Mouse (Mus musculus) kidney, postnatal 4 days (tissue): ENCODE results near the gene Klhdc8b.

Experiments used
- DNase-seq, 2 experiments: peaks; one replicate each; pipeline ENCODE4 v3.0.0; 2021; ENCODE audit warnings: mixed read lengths in 2 of 2

Gene Klhdc8b

DNA sequence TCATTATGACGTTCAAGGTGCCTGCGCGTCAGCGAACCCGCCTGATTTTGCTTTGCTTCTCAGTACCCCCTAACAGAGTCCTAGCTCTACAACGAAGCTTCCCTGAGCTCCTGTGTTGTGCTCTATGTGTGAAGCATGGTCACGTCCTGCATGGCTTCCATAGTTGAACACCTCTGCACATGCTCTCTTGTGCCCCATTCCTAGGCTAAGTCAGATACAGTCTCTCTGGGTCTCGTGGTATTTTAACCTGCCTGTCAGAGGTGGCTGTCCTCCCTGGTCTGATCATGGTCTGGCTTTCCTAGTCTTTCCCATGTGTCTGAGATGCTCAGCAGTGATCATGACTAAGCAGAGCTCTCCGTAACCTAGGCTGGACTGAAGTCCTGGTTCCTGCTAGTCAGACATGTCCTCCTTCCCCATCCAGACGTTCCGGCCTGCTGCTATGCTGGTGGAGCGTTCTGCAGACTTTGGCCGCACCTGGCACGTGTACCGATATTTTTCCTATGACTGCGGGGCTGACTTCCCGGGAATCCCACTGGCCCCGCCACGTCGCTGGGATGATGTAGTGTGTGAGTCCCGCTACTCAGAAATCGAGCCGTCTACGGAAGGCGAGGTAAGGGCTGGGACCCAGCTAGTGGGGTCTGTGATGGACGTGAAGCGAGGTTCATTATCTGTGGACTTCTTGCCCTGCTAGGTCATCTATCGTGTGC is 19.6 kb upstream of the Klhdc8b start:
- no peak for DNase-seq

DNA sequence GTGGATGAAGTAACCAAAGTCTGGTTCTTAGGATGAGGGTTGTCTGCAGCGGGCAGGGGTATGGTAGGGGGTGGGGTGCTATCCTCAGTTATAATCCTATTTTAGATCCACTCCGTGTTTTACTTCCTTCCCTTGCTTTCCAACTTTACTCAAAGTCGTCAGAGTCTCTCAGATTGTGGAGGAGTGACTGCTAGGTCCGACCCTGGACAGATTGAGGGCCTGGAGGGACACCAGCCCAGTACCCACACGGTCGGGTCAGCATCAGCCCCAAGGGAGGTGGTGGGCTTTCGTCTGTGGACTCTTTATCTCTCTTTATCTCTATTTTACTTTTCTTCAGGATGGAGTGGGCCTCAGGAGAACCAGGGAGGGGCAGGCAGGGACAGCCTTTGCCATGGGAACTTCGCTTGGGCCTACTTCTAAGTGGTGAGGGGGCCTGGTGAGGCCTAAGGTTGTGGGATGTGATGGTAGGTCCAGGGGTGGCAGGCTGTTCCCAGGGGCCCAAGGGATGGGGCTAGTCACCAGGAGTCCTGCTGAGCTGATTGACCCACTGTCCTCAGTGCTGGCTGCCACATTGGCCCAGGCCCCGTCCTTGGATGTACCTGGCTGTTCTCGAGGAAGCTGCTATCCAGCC is 18.5 kb upstream of the Klhdc8b start, which contains the start of gene Lamb2:
Gene Lamb2, plus strand, starts transcription at position 16 of the 631 bp plus-strand sequence.
- DNase-seq, result peak; percentile 59 to 71

DNA sequence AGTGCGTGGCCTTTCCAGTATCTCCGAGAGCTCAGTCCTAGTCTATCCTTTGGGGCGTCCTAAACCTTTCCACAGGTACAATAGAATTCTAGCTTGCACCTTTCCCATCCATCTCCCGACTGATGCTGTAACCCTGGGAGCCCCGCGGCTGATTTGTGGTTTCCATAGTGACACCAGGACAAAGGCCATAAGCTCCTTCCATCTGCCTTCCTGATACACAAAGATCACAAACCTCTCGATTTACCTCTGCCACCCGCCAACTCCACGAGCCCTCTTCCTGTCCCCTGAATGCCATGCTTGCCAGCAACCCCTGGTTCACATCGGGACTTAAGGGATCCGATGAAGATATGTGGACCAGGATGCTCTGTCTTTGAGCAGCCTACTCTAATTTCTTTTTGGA is 17.9 kb upstream of the Klhdc8b start:
- DNase-seq, result peak in 1 of 2 experiments; percentile 39

DNA sequence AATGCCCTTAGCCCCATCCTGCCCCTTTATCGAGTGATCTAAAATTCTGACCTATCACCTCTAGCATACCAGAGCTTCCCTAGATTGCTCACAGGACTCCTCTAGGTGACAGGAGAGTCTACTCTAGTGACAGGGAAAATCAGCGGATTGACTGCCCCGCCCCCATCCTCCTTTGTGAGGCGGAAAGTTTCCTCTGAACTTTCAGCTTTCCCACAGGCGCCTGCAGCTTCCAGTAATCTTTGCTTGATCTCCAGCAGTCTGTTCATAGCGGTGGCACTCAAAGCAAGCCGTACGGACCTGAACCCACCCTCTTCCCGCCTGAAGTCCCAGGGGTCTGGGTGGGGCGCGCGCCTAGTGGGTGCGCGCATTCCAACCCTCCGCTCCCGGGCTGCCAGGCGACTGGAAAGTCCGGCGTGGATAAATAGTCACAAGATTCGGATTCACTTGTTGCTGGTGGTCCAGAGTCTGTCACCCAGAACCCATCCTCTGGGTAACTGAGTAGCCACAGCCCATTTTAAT is 17.3 kb upstream of the Klhdc8b start:
- DNase-seq, result peak; percentile 90 to 94

DNA sequence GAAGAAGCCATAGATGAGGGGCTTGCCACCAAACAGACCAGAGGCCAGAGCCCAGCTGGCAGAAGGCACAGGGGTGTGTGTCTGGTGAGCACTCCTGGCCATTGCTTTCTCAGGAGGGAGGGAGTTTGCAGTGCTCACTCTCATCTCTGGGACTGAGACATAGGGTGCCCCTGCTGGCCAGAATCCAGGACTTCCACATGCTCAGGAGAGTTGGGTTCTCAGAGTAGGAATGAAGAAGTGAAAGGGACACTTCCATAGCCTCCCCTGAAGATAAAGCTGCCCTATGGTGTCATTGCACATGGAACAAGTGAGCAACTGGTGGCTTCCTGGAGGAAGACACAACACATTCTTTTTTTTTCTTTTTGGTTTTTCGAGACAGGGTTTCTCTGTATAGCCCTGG is 13.1 kb upstream of the Klhdc8b start:
- peak in 1 of 2 experiments; percentile 36 for DNase-seq

DNA sequence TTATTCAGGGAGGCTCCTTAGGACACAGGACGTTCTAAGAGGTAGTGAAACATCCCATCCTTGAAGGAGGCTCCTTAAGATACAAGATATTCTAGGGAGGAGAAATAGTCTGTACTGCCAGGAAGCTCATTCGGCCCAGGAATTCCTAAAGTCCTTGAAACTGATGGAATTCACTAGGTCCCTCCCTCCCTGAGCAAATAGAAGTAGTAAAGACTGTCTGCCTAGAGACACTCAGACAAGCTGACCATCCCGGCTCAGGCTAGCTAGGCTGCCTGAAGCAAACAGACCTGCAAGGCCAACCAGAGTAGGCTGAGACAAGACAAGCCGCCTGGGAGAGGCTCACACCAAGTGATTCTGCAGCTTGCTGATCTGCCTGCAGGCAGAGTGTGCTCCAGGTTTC is 8.5 kb upstream of the Klhdc8b start:
- no peak for DNase-seq

DNA sequence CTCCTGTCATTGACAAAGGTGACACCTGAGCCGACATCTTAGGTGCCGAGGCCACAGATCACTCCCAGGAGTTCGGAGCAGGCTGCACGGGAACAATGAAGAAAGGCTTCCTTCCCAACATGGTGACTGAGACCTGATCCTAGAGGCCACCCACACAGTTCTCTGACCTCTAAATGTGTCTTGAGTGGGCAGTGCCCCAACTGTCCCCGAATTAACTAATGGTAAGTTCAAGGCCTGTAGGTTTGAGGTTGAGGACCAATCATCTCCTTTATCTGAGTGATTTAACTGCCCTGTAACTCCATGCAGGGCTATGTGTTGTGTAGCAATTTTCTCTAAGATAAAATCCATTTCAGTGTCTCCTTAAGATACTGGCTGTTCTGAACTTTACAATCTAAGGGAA is 8.0 kb upstream of the Klhdc8b start:
- DNase-seq, result no peak

DNA sequence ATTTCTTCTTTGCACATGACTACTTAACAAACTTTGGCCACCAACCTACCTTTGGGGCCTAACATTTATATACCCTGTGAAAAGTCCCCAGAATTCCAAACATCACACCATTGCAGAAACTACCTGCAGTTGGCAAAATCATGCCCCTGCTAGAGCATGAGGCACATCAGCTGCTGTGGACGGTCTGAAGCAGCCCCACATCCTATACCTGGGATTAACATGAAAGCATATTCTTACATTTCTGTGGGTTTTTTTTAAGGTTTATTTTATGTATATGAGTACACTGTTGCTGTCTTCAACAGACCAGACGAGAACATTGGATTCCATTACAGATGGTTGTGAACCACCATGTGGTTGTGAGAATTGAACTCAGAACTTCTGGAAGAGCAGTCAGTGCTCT is 4.8 kb upstream of the Klhdc8b start:
- no peak for DNase-seq

DNA sequence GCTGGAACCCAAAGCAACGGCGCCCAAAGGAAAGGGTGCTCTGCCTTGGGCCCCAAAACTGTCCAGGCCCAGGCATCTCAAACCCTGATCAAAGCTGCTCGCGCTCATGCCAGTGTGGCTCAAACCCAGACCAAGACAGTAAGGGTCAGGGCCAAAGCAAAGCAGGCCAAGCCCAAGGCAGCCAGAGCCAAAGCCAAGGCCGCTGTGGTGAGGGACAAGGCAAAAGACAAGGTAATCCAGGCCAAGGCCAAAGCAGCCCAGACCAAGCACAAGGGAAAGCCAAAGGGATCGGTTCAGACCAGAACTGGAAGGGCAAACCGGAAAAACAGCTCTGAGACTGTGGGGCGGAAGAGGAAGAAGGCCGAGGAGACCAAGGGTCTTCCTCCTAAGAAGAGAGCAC is 2.3 kb upstream of the Klhdc8b start:
- DNase-seq, result no peak

DNA sequence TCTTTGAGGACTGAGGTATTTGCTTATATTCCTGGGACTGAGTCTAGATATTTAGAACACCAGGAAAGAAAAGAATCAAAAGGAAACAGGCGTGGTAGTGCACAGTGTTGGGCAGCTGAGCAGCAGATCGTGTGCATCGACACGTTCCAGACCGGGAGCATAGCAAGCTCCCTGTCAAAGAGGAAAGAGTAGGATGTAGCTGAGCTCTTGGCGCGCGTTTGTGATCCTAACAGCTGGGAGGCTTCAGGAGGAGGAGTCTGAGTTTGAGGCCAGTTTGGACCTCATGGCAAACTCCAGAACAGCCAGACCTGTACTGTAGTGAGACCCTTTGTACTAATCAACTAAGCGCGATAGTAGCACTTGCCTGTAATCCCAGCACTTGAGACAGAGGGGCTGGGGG is 811 bp upstream of the Klhdc8b start:
- DNase-seq, result peak; percentile 67 to 74

DNA sequence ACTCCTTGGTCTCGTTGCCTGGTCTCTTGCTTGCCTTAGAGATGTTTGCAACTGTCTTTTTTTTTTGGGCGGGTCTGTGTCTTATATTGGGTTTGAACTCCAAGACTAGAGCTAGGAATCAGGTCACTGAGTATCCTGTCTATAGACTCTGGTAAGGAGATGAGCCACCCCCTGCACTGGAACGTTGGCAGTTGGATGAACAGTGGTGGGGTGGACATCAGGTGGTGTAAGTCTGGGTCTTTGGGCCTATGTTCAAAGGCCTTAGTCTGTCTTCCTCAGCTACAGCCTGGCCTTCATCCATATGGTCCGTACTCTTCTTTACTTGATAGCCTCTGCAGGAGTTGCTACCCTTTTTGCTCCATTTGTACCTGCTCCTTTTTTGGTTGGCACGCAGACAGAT is 294 bp upstream of the Klhdc8b start:
- DNase-seq, result no peak

DNA sequence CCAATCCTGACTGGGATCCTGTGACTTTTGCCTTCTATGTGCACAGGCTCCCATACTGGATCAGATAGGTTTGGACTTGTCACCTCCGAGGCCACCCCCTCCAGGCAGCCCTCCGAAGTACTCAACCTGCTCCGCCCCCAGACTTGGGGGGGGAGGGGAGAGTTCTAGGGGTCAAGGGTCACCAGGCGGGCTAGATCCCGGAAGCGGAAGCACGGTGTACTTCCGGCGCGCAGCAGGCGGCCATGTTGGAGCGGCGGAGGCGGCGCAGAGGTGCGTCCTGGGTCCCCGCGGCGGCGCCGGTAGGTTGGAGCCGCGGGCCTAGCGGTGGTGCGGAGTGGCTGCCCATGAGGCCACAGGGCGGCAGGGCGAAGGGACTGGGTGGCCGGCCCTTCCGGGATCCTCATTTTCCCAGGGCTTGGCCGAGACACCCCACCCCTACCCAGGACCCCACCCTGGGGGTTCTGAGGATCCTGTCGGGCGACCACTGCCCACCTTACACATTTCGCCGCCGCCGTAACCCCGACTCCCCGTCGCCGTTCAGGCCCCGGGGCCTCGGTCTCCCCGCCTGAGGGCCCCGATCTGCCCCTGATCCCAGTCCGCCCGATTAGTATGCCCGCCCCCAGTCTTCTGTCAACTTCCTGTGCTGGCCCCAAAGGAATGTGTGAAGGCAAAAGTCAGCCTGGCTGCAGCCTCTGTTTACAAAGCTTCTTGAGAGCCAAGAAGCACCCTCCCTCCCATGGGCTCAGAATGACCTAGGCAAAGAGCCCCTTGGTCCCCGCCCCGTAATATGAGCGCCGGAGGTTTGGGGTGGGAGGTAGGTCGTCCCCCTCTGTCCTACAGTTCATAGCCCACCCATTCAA is 832 bp downstream of the Klhdc8b start, which contains the start of gene Ccdc71:
Gene Ccdc71, plus strand, starts transcription at position 209 of the 860 bp plus-strand sequence.
- peak; percentile 90 to 94 for DNase-seq

DNA sequence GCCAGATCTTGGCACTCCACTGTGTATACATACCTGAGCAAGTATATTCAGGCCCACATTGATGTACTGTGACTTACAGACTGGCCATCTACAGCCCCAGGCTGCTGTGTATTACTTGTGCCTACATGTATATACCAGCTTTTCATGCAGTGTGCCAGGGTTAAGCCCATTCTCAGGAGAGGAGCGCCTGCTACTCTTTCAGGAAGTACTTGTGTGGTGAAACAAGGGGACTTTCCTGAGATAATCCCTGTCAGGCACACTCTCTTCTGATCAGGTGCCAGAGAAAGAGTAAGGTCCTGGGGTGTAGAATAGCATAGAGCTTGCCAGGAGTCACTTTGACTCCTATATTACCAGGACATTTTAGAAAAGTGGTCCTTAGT is 1.5 kb downstream of the Klhdc8b start:
- DNase-seq, result no peak

DNA sequence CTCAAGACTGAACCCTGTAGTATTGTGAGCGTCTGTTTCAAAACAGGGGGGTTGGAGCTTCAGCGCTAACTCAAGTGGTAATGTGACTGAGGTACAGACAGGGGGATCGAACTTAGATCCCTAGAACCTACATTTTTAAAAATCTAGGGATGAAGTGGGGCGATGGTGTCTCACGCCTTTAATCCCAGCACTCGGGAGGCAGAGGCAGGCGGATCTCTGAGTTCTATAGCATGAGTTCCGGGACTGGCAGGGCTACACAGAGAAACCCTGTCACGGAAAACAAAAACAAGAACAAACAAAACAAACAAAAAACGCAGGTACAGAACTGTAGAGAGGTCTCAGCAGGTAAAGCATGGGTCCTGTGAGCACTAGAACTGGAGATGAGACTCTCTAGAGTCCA is 4.4 kb downstream of the Klhdc8b start:
- DNase-seq, result no peak

DNA sequence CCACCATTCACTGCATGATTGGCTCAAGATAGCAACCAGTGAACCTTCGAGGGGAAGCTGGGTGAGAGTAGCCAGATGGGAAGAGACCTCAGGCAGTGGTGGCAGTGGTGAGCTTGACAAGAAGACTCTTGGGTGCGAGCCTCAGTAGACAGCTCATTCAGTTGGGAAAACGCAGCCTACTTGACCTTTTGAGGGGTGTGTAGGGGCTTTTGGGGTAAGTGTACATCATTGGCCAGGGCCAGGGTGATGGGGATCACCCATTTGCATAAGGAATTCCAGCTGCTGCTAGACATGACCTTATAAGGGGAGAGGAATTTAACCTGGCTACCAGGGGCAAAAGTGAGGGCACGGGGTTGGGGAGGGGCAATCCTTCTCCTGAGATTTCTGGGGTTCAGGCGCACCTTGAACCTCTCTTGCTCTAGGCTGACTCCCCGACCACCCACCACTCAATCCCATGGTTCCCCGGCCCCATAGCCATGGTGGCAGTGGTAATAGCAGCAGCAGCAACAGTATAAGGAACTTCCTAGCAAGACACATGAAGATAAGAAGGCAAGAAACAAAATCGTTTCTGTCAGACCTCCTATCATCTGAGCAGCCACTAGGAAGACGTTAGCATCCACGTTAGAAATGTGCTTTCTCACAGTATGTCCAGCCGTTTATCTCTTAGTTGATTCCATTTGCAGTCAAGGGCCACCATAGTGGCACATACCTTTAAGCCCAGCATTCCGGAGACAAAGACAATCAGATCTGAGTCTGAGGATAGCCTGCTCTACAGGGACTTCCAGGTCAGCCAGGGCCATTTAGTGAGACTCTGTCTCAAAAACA is 5.4 kb downstream of the Klhdc8b start:
- no peak for DNase-seq

DNA sequence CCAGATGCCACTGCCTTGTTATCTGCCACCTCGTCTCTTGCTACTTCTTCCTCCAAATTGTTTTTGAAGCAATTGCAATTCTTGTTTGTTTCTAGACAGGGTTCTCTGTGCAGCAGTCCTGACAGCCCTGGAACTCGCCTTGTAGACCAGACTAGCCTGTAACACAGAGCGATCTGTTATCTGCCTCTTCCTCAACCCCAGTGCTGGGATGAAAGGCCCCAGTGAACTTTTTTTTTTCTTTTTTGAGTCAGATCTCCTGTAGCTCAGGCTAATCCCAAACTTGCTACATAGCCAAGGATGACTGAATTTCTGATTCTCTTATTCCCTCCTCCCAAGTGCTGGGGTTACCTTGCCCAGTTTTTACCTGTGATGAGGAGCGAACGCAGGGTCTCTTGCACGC is 7.0 kb downstream of the Klhdc8b start:
- no peak for DNase-seq

DNA sequence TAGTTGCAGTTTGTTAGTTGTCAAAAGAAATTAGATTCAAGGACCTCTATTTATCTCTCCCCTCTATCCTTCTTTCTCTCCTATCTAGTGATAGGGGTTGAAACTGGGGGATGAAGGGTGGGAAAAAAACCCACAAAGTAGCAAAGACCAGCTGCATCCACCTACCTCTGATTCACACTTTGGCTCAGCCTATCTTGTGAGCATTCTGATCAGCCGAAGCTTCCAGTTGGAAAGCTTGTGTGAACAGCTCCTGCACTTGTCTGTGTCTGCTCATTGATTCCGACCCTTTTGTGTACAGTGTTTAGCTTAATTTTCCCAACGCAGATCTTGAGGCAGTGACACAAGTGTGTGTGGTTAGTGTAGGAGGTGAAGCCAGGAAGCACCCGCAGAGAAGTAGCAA is 7.9 kb downstream of the Klhdc8b start:
- no peak for DNase-seq

DNA sequence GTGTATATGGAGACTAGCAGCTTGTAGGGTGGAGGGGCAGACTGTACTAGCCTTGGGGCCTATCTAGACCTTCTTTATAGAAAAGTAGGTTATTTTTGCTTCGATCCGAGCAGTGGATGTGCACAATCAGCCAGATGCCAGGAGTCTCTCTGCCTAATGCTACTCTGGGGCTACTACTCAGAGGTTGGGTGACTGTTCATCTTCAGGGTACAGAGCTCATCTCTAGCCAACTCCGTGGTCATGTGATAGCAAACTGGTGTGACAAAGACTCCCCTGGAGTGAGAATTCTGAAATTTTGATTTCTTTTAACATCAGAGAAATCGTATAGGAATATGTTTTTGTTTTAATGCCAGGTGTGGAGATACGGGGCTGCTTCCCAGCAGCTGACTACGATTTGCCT is 8.5 kb downstream of the Klhdc8b start:
- DNase-seq, result no peak

DNA sequence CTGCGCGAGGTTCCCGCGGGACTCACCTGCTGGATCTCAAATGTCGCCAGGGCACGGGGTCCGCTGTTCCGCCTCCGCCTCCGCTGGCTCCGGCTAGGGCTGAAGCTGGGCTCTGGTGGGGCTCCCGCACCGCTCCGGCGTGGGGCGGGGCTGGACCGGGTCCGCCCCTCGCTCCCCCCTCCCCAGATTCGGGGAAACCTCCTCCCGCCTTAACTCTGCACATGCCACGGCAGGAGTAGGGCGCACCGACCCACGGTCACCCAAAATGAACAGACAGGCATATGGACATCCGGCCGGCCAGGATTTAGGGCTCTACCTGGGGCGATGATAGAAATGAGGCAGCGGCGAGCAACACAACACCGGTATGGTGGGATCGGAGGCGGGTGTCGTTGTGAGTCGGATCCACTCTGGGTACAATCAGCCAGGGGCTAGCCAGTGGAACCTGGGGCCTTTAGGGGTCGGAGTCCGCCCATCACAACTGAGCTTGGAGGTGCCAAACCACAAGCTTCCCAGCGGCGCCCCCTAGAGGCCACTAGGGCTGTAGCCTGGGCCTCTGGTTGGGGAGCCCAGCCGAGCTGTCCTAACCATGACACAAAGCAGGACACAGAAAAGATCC is 9.0 kb downstream of the Klhdc8b start:
- DNase-seq, result peak; percentile 95 to 96

DNA sequence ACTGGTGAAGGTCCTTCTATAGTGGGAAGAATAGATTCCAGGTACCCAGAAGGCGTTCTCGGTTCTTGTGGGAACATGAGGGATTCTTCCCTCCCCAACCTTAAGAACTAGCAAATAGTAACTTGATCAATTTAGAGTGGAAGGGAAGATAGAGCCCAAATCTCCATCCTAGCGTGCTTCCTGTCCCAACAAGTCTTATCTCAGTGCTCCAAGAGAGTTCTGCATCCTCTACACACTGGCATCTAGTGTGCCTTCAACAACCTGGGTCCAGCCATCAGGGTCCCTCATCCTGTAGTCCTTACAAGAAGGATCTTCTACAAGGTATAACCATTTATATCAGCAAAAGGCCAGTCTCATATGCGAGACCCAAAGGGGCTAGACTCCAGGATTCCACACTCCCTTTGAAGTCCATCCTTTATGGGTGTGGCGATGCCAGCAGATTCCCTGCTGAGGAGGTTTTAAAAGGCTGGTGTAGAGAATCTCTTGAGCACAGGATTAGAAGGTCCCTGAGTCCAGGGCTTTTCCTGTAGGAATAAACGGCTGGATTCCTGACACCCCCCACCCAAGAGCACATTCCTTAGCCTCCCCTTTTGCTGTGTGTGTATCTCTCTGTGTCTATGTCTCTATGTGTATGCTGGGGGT is 9.7 kb downstream of the Klhdc8b start:
- DNase-seq, result no peak

DNA sequence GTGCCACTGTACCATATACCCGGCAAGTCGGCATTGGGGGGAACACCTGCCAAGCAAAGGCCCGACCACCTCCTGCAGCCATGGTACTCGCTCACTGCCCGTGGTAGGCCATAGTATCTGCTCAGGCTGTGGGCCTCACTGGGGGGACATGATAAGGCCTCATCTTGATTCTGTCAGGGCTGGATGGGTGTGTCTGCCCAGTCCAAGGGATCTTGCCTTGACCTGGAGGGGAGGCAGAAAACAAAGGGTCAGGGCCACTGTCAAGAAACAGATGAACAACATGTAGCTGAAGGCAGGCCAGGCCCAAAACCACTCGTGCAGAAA is 10.2 kb downstream of the Klhdc8b start:
- no peak for DNase-seq
